Mouse (Mus musculus): ENCODE data around the gene Zfp62. TPM values are rescaled to one million over a fixed set of nuclear protein-coding genes. Genes with fewer than 3 reads are reported as not detected.

Zfp62 gene
- polyA plus RNA-seq, 1 experiment from 2014 or later, result 29.4 TPM

- ATAC-seq (replicated peaks; ENCODE audit: low FRiP score, low read depth) (no peak), DNase-seq (ENCODE audit: low spot score) (no peak)
- 74% methylated on average over 1 of the region's 1 CpGs for WGBS
- Histone ChIP-seq H3K36me3 (ENCODE audit: insufficient read depth, low read length) (peaks cover 23% of the 10 kb centered on the region), H3K9ac (ENCODE audit: low read depth, low read length) (no peak overlapping the region), H3K27me3 (ENCODE audit: insufficient read depth, low read length) (no peaks in the 10 kb centered on the region), H3K27ac (no peak overlapping the region), H3K4me1 (replicated peaks; ENCODE audit: insufficient read depth, low read length) (no peaks in the 10 kb centered on the region), H3K9me3 (replicated peaks; ENCODE audit: low read length) (no peaks in the 10 kb centered on the region), H3K4me3 (replicated peaks; ENCODE audit: low read depth, low read length) (no peak overlapping the region), H3K4me2 (ENCODE audit: low read length) (no peak overlapping the region)
- TF ChIP-seq CTCF (IDR thresholded peaks at IDR 0.05; ENCODE audit: low read depth), result no peak
Observed at GRCm38 (mm10) chr11:49259829-49260228, 56.7 kb downstream of the Zfp62 start.

GRCm38 (mm10) chr11:49260598-49261312 lies 57.7 kb downstream of the Zfp62 start:
- DNase-seq (ENCODE audit: low spot score), result no peak
- 87% methylated on average over 21 of the region's 21 CpGs for WGBS
- Histone ChIP-seq H3K27me3 (ENCODE audit: insufficient read depth, low read length) (no peaks in the 10 kb centered on the region), H3K36me3 (ENCODE audit: insufficient read depth, low read length) (peaks cover 20% of the 10 kb centered on the region), H3K4me2 (ENCODE audit: low read length) (no peak overlapping the region), H3K4me3 (replicated peaks; ENCODE audit: low read depth, low read length) (no peak overlapping the region), H3K27ac (no peak overlapping the region), H3K9me3 (replicated peaks; ENCODE audit: low read length) (no peaks in the 10 kb centered on the region), H3K4me1 (replicated peaks; ENCODE audit: insufficient read depth, low read length) (no peaks in the 10 kb centered on the region), H3K9ac (ENCODE audit: low read depth, low read length) (no peak overlapping the region)
- no peak for TF ChIP-seq CTCF (IDR thresholded peaks at IDR 0.05; ENCODE audit: low read depth)
- peak; percentile 50 for ATAC-seq (replicated peaks; ENCODE audit: low FRiP score, low read depth)

- no peak for DNase-seq (ENCODE audit: low spot score)
- Histone ChIP-seq H3K4me1 (replicated peaks; ENCODE audit: insufficient read depth, low read length) (no peaks in the 10 kb centered on the region), H3K36me3 (ENCODE audit: insufficient read depth, low read length) (peaks cover 19% of the 10 kb centered on the region), H3K27me3 (ENCODE audit: insufficient read depth, low read length) (no peaks in the 10 kb centered on the region), H3K9me3 (replicated peaks; ENCODE audit: low read length) (no peaks in the 10 kb centered on the region), H3K4me2 (ENCODE audit: low read length) (no peak overlapping the region), H3K9ac (ENCODE audit: low read depth, low read length) (no peak overlapping the region), H3K4me3 (replicated peaks; ENCODE audit: low read depth, low read length) (no peak overlapping the region), H3K27ac (no peak overlapping the region)
- peak; percentile 56 for ATAC-seq (replicated peaks; ENCODE audit: low FRiP score, low read depth)
- no peak for TF ChIP-seq CTCF (IDR thresholded peaks at IDR 0.05; ENCODE audit: low read depth)
- 87% methylated on average over 14 of the region's 14 CpGs for WGBS
Observed at GRCm38 (mm10) chr11:49261313-49261855, 58.3 kb downstream of the Zfp62 start.

GRCm38 (mm10) chr11:49262286-49262685 lies 59.2 kb downstream of the Zfp62 start:
- ATAC-seq (replicated peaks; ENCODE audit: low FRiP score, low read depth) (no peak), DNase-seq (ENCODE audit: low spot score) (no peak)
- Histone ChIP-seq H3K27ac (no peak overlapping the region), H3K4me2 (ENCODE audit: low read length) (no peak overlapping the region), H3K27me3 (ENCODE audit: insufficient read depth, low read length) (no peaks in the 10 kb centered on the region), H3K9ac (ENCODE audit: low read depth, low read length) (no peak overlapping the region), H3K9me3 (replicated peaks; ENCODE audit: low read length) (no peaks in the 10 kb centered on the region), H3K36me3 (ENCODE audit: insufficient read depth, low read length) (peaks cover 19% of the 10 kb centered on the region), H3K4me3 (replicated peaks; ENCODE audit: low read depth, low read length) (no peak overlapping the region), H3K4me1 (replicated peaks; ENCODE audit: insufficient read depth, low read length) (no peaks in the 10 kb centered on the region)
- no peak for TF ChIP-seq CTCF (IDR thresholded peaks at IDR 0.05; ENCODE audit: low read depth)
- WGBS, result 86% methylated on average over 5 of the region's 5 CpGs

GRCm38 (mm10) chr11:49263149-49263548 lies 60.1 kb downstream of the Zfp62 start:
- H3K36me3 ChIP-seq (ENCODE audit: insufficient read depth, low read length), result peaks cover 19% of the 10 kb centered on the region
- H3K4me2 ChIP-seq (ENCODE audit: low read length), result no peak overlapping the region
- TF ChIP-seq CTCF (IDR thresholded peaks at IDR 0.05; ENCODE audit: low read depth), result no peak
- H3K27ac ChIP-seq, result no peak overlapping the region
- ATAC-seq (replicated peaks; ENCODE audit: low FRiP score, low read depth) (no peak), DNase-seq (ENCODE audit: low spot score) (no peak)
- no peak overlapping the region for H3K4me3 ChIP-seq (replicated peaks; ENCODE audit: low read depth, low read length)
- no peaks in the 10 kb centered on the region for H3K4me1 ChIP-seq (replicated peaks; ENCODE audit: insufficient read depth, low read length)
- no peak overlapping the region for H3K9ac ChIP-seq (ENCODE audit: low read depth, low read length)
- WGBS, result 91% methylated on average over 6 of the region's 6 CpGs
- H3K9me3 ChIP-seq (replicated peaks; ENCODE audit: low read length), result no peaks in the 10 kb centered on the region
- H3K27me3 ChIP-seq (ENCODE audit: insufficient read depth, low read length), result no peaks in the 10 kb centered on the region

- H3K9me3 ChIP-seq (replicated peaks; ENCODE audit: low read length), result no peaks in the 10 kb centered on the region
- no peak for TF ChIP-seq CTCF (IDR thresholded peaks at IDR 0.05; ENCODE audit: low read depth)
- peaks cover 19% of the 10 kb centered on the region for H3K36me3 ChIP-seq (ENCODE audit: insufficient read depth, low read length)
- DNase-seq (ENCODE audit: low spot score), result no peak
- no peaks in the 10 kb centered on the region for H3K4me1 ChIP-seq (replicated peaks; ENCODE audit: insufficient read depth, low read length)
- no peak overlapping the region for H3K27ac ChIP-seq
- no peak for ATAC-seq (replicated peaks; ENCODE audit: low FRiP score, low read depth)
- no peaks in the 10 kb centered on the region for H3K27me3 ChIP-seq (ENCODE audit: insufficient read depth, low read length)
- H3K4me2 ChIP-seq (ENCODE audit: low read length), result no peak overlapping the region
- 89% methylated on average over 7 of the region's 7 CpGs for WGBS
- no peak overlapping the region for H3K4me3 ChIP-seq (replicated peaks; ENCODE audit: low read depth, low read length)
- H3K9ac ChIP-seq (ENCODE audit: low read depth, low read length), result no peak overlapping the region
Observed at GRCm38 (mm10) chr11:49264081-49264480, 61.0 kb downstream of the Zfp62 start.
